Mouse (Mus musculus) mammary gland, adult 2 months (tissue): Measurements from ENCODE around the gene Rpp14. TPM values are rescaled to one million over a fixed set of nuclear protein-coding genes. Genes with fewer than 3 reads are reported as not detected.

Source experiments
- polyA plus RNA-seq: library from polyadenylated mRNA; depleted of rRNA; stranded (reverse); fragments of >200 nt; gene quantifications from 2 replicates; pipeline ENCODE4 v1.2.3, GENCODE M21; 2012; ENCODE audit warnings: low replicate concordance; rRNA removed

Rpp14 gene
- polyA plus RNA-seq, result 5.7 and 11.8 TPM in 2 replicates

GRCm38 (mm10) chr14:8080165-8080679, at the start of gene Rpp14:
Gene Rpp14 (plus strand): TSS chr14:8080367.

DNA sequence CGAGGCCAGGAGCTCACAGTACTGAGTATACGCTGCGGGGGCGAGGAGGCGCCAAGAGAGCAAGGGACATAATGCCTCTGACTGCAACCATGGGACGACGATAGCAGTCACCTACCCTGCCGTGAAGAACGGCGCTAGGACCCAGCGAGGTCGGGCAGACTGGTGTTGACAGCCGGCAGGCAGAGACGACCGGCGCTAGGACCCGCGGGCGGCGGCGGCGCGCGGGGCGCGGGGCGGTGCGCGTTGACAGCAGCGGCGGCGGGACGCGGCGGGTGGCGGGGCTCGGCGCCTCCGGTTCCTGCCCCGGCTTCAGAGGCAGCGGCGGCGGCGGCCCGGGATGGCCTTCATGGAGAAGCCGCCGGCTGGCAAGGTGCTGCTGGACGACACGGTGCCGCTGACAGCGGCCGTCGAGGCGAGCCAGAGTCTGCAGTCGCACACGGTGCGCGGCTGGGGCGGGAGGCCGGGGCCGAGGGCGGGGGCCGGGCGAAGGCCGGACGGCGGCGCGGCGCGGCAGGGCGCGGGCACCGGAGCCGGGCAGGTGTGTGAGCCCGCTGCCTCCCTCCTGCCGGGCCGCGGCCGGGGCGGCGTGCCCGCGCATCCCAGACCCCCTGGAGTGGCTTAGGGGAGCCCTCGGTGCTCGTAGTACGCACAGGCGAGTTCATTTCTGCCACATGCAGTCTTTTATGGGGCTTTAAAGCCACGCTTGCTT, 18.0 kb downstream of the Rpp14 start, which contains the start of gene Pxk:
Gene Pxk (plus strand): TSS at position 234 of the 709 bp plus-strand sequence.

Other genes with a start within 250 kb of the Rpp14 start
- gene Gm45521, start 123.1 kb upstream of the Rpp14 start, polyA plus RNA-seq, result not detected in 2 replicates
- gene Dnase1l3, start 85.8 kb upstream of the Rpp14 start, polyA plus RNA-seq, result 15.5 and 16.9 TPM in 2 replicates
- gene Abhd6, start 77.5 kb upstream of the Rpp14 start, polyA plus RNA-seq, result 19.9 and 39.3 TPM in 2 replicates
- 43.2 and 43.9 TPM in 2 replicates for gene Pxk, start 17.8 kb downstream of the Rpp14 start, polyA plus RNA-seq
- gene Pdhb, start 92.7 kb downstream of the Rpp14 start, polyA plus RNA-seq, result 107 and 230 TPM in 2 replicates
- gene Kctd6, start 133.8 kb downstream of the Rpp14 start, polyA plus RNA-seq, result 8.2 and 14.1 TPM in 2 replicates
- 3.3 and 3.7 TPM in 2 replicates for gene Acox2, start 179.0 kb downstream of the Rpp14 start, polyA plus RNA-seq
- gene Fam107a, start 237.7 kb downstream of the Rpp14 start, polyA plus RNA-seq, result 0.61 and 1.7 TPM in 2 replicates